Mouse (Mus musculus) yolk sac, embryonic 10.5 days (tissue): ENCODE measurements at regions not wholly inside any gene's neighbourhood (a gene's known extent, or its start where the extent isn't known, plus 50 kb on each side); places are given as distances from the start of the nearest gene placed in this dataset.
A peak's percentile ranks its signal among the peaks of the same experiment; 100 is the strongest.
"Not testable (repeated sequence)": the region's sequence is repeated elsewhere in the genome, so short reads cannot be mapped to it uniquely, and the experiment has no call there.

Experiments used
- DNase-seq: peaks from one replicate; pipeline ENCODE4 v3.0.0-alpha.2; 2017; ENCODE audit warnings: low spot score

- peak; percentile 26 for DNase-seq
These were observed 104.1 kb upstream of the Abca1 start for GRCm38 (mm10) chr4:53263776-53264175.

GRCm38 (mm10) chr4:53262466-53262865, 102.8 kb upstream of the Abca1 start:
- DNase-seq = no peak

- no peak for DNase-seq
These were observed 102.0 kb upstream of the Abca1 start for GRCm38 (mm10) chr4:53261556-53262140.

- DNase-seq = peak; percentile 36
These were observed 99.3 kb upstream of the Abca1 start for GRCm38 (mm10) chr4:53258975-53259374.

- peak; percentile 25 for DNase-seq
These were observed 97.3 kb upstream of the Abca1 start for GRCm38 (mm10) chr4:53256996-53257395.

GRCm38 (mm10) chr4:53254483-53254882, 94.8 kb upstream of the Abca1 start:
- DNase-seq = no peak

- DNase-seq = no peak
These were observed 94.0 kb upstream of the Abca1 start for GRCm38 (mm10) chr4:53253680-53254079.

- no peak for DNase-seq
These were observed 90.6 kb upstream of the Abca1 start for GRCm38 (mm10) chr4:53250325-53250724.

- DNase-seq = no peak
These were observed 86.5 kb upstream of the Abca1 start for GRCm38 (mm10) chr4:53246083-53246747.

GRCm38 (mm10) chr4:53245553-53245952, 85.9 kb upstream of the Abca1 start:
- no peak for DNase-seq

GRCm38 (mm10) chr4:53243473-53243872, 83.8 kb upstream of the Abca1 start:
- DNase-seq = not testable (repeated sequence)

GRCm38 (mm10) chr4:53239856-53240255, 80.2 kb upstream of the Abca1 start:
- no peak for DNase-seq

GRCm38 (mm10) chr4:53238314-53239259, 78.9 kb upstream of the Abca1 start:
- DNase-seq = no peak

GRCm38 (mm10) chr4:53235870-53236269, 76.2 kb upstream of the Abca1 start:
- no peak for DNase-seq

- DNase-seq = no peak
These were observed 72.7 kb upstream of the Abca1 start for GRCm38 (mm10) chr4:53232436-53232835.

- no peak for DNase-seq
These were observed 72.2 kb upstream of the Abca1 start for GRCm38 (mm10) chr4:53231867-53232266.

GRCm38 (mm10) chr4:53231046-53231445, 71.4 kb upstream of the Abca1 start:
- no peak for DNase-seq

GRCm38 (mm10) chr4:53228444-53228843, 68.7 kb upstream of the Abca1 start:
- DNase-seq = no peak

- no peak for DNase-seq
These were observed 68.1 kb upstream of the Abca1 start for GRCm38 (mm10) chr4:53227771-53228170.

- no peak for DNase-seq
These were observed 67.4 kb upstream of the Abca1 start for GRCm38 (mm10) chr4:53227071-53227470.

- no peak for DNase-seq
These were observed 66.7 kb upstream of the Abca1 start for GRCm38 (mm10) chr4:53226376-53226775.

- DNase-seq = no peak
These were observed 63.7 kb upstream of the Abca1 start for GRCm38 (mm10) chr4:53223379-53223778.

GRCm38 (mm10) chr4:53220809-53221208, 61.1 kb upstream of the Abca1 start:
- DNase-seq = no peak
